Mouse (Mus musculus): ENCODE data around the gene Trip10.

DNA sequence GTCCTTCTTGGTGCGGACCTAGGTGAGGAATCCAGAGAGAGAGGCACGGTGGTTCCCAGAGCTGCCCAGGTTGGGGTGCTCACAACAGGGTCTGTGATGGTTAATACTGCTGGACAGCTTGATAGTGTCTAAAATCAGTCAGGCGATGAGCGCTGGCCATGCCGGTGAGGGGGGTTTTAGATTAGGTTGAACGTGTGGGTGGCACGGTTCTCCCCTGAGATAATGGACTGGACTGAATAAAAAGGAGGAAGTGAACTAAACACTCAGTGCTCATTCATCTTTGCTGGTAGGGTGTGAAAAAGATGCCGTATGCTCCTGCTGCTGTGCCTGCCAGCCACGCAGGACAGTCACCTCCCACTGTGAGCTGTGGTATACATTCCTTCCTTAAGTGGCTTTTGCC lies 25.9 kb upstream of the Trip10 start:
- TF ChIP-seq POLR2A (IDR thresholded peaks at IDR 0.05; ENCODE audit: insufficient read length, low read depth) = no peak
- no peak for TF ChIP-seq MYOD1 (IDR thresholded peaks at IDR 0.05; ENCODE audit: control insufficient read depth in 1 of 3, insufficient read length in 2 of 3, low read depth in 2 of 3)
- TF ChIP-seq E2F4 (IDR thresholded peaks at IDR 0.05; ENCODE audit: insufficient read depth) = no peak
- TF ChIP-seq POLR2AphosphoS2 (IDR thresholded peaks at IDR 0.05; ENCODE audit: insufficient read length, low read depth) = no peak
- no peak for TF ChIP-seq TCF3 (IDR thresholded peaks at IDR 0.05; ENCODE audit: insufficient read length, low read depth)
- TF ChIP-seq REST (IDR thresholded peaks at IDR 0.05; ENCODE audit: insufficient read depth, insufficient read length) = no peak
- TF ChIP-seq USF1 (IDR thresholded peaks at IDR 0.05; ENCODE audit: low read depth) = no peak
- TF ChIP-seq TCF12 (IDR thresholded peaks at IDR 0.05; ENCODE audit: insufficient read depth, poor library complexity, severe bottlenecking) = no peak
- no peak for TF ChIP-seq MAX (IDR thresholded peaks at IDR 0.05; ENCODE audit: low read depth)
- no peak for TF ChIP-seq SRF (IDR thresholded peaks at IDR 0.05; ENCODE audit: control insufficient read depth, insufficient read length, low read depth)
- TF ChIP-seq MYOG (IDR thresholded peaks at IDR 0.05; ENCODE audit: control insufficient read depth in 1 of 3, insufficient read depth in 1 of 3, insufficient read length in 2 of 3, low read depth in 2 of 3) = no peak
- TF ChIP-seq CEBPB (IDR thresholded peaks at IDR 0.05; ENCODE audit: insufficient read depth, poor library complexity, severe bottlenecking) = no peak
